Comparison of ENCODE assay signal across 1 mouse cellular context in the genomic region with DNA sequence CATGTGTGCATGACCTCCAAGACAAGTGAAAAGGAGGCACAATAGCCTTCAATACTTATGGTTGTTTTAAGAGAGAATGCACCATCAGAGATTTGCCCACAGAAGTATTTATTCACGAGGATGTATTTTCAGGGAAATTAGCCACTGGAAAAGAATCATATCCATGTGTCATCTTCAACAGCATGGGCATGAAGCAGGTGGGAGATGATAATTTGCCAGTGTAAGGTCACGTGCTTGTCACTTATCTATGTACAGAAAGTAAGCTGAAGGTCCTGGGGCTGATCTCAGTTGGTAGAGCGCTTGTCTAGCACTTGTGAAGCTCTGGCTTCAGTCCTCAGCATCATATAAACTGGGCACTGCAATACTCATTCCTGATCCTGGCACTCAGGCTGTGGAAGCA.
TF ChIP-seq lines count a peak whose summit lies in the region.

No protein-coding gene starts in this region.

TF ChIP-seq in MEL, 35 proteins besides CTCF, POLR2A, EP300 and RAD21:
- TF ChIP-seq JUND (IDR thresholded peaks at IDR 0.05; ENCODE audit: low read depth, low read length) (no peak), USF1 (IDR thresholded peaks at IDR 0.05; ENCODE audit: low read depth, low read length) (peak; percentile 74), USF2 (IDR thresholded peaks at IDR 0.05; ENCODE audit: borderline replicate concordance in 1 of 2, insufficient read depth in 1 of 2, low read depth in 1 of 2, low read length in 2 of 2) (0 out of 4 replicates have a peak, but pooled peaks of 1 of the 2 experiments have one; percentile 5), NELFE (IDR thresholded peaks at IDR 0.05; ENCODE audit: low read depth, low read length) (no peak), MAX (IDR thresholded peaks at IDR 0.05; ENCODE audit: low read length) (peak; percentile 41; the same call in 1 of the 2 replicates), ZMIZ1 (IDR thresholded peaks at IDR 0.05; ENCODE audit: low read depth, low read length) (no peak), ZNF384 (IDR thresholded peaks at IDR 0.05; ENCODE audit: low read depth, low read length) (no peak)
